ENCODE assay signal across 8 mouse cellular contexts in genomic region chr6:113890023-113890857, GRCm38 (mm10).
DNase-seq lines count a peak whose midpoint lies in the region; ATAC-seq and TF ChIP-seq lines count a peak whose summit lies in the region.

No protein-coding gene starts in this region.

- no peak overlapping the region for H3K9ac ChIP-seq in kidney, embryonic 15.5 days
- H3K9ac ChIP-seq in intestine, embryonic 16.5 days (ENCODE audit: low read depth, low read length) = no peak overlapping the region
- peak overlapping the region; percentile 73 for H3K9ac ChIP-seq in neural tube, embryonic 14.5 days (replicated peaks; ENCODE audit: low read depth, low read length)

- H3K27ac ChIP-seq in kidney, embryonic 15.5 days = no peak overlapping the region
- H3K27ac ChIP-seq in intestine, embryonic 16.5 days (ENCODE audit: low read length) = no peak overlapping the region
- H3K27ac ChIP-seq in neural tube, embryonic 14.5 days (ENCODE audit: low read depth, low read length) = peak overlapping the region; percentile 80
- no peak overlapping the region for H3K27ac ChIP-seq in gastrocnemius, adult 2 months

- H3K4me2 ChIP-seq in kidney, embryonic 15.5 days = peak overlapping the region; percentile 73
- 0 out of 2 replicates have a peak overlapping the region, but pooled peaks have one; percentile 60 for H3K4me2 ChIP-seq in intestine, embryonic 16.5 days (ENCODE audit: low read depth, low read length)
- H3K4me2 ChIP-seq in neural tube, embryonic 14.5 days (ENCODE audit: low read depth, low read length) = peak overlapping the region; percentile 95

- H3K36me3 ChIP-seq in kidney, embryonic 15.5 days = no peaks in the 10 kb centered on the region
- no peaks in the 10 kb centered on the region for H3K36me3 ChIP-seq in intestine, embryonic 16.5 days (ENCODE audit: control insufficient read depth, insufficient read depth, low read length)
- H3K36me3 ChIP-seq in neural tube, embryonic 14.5 days (ENCODE audit: control insufficient read depth, insufficient read depth, low read length) = no peaks in the 10 kb centered on the region

- 11% methylated on average over 16 of the region's 16 CpGs for WGBS in kidney, embryonic 15.5 days
- 16% methylated on average over 16 of the region's 16 CpGs for WGBS in intestine, embryonic 16.5 days
- 14% methylated on average over 16 of the region's 16 CpGs for WGBS in neural tube, embryonic 14.5 days

- peaks cover 59% of the 10 kb centered on the region for H3K27me3 ChIP-seq in kidney, embryonic 15.5 days
- H3K27me3 ChIP-seq in intestine, embryonic 16.5 days (replicated peaks; ENCODE audit: control insufficient read depth, insufficient read depth, low read length) = peaks cover 31% of the 10 kb centered on the region
- H3K27me3 ChIP-seq in neural tube, embryonic 14.5 days (ENCODE audit: control insufficient read depth, insufficient read depth, low read length) = no peaks in the 10 kb centered on the region

- H3K9me3 ChIP-seq in kidney, embryonic 15.5 days (replicated peaks) = no peaks in the 10 kb centered on the region
- no peaks in the 10 kb centered on the region for H3K9me3 ChIP-seq in intestine, embryonic 16.5 days (ENCODE audit: control insufficient read depth, low read length)
- H3K9me3 ChIP-seq in neural tube, embryonic 14.5 days (ENCODE audit: control insufficient read depth, low read length) = no peaks in the 10 kb centered on the region

- 0 out of 2 replicates have a peak, but pooled peaks have one; percentile 22 for ATAC-seq in kidney, embryonic 15.5 days (replicated peaks; ENCODE audit: low FRiP score)
- ATAC-seq in intestine, embryonic 16.5 days = no peak
- peak; percentile 15; the same call in 1 of the 2 replicates for ATAC-seq in neural tube, embryonic 14.5 days (ENCODE audit: low read depth)

- TF ChIP-seq CTCF in gastrocnemius, adult 2 months (IDR thresholded peaks at IDR 0.05) = no peak

- intact Hi-C loops in gastrocnemius, adult 2 months (cut with DNase I) = no loop called here

- no peak for DNase-seq in kidney, postnatal 10 days
- DNase-seq in cerebellum, postnatal 25 days = peak; percentile 64 to 69
- DNase-seq in gastrocnemius, adult 2 months = no peak
- DNase-seq in embryo, embryonic 10 days (ENCODE audit: low spot score) = no peak
- no peak for DNase-seq in thymus, postnatal 4 days

- peaks cover 8% of the 10 kb centered on the region for H3K4me1 ChIP-seq in kidney, embryonic 15.5 days
- H3K4me1 ChIP-seq in intestine, embryonic 16.5 days (ENCODE audit: control insufficient read depth, insufficient read depth, low read length) = no peaks in the 10 kb centered on the region
- H3K4me1 ChIP-seq in neural tube, embryonic 14.5 days (ENCODE audit: control insufficient read depth, insufficient read depth, low read length) = peaks cover 16% of the 10 kb centered on the region

- H3K4me3 ChIP-seq in kidney, embryonic 15.5 days (replicated peaks) = peak overlapping the region; percentile 44
- peak overlapping the region; percentile 3; the same call in 1 of the 2 replicates for H3K4me3 ChIP-seq in intestine, embryonic 16.5 days (ENCODE audit: low read length)
- H3K4me3 ChIP-seq in neural tube, embryonic 14.5 days (ENCODE audit: low read depth, low read length) = peak overlapping the region; percentile 50
- H3K4me3 ChIP-seq in gastrocnemius, adult 2 months = no peak overlapping the region

Comparison
In these comparisons a context has a peak if more than half of its experiments do, and no peak if none do; other contexts are left out.
1. DNase-seq: peak in cerebellum, postnatal 25 days (2 of 2); none in kidney, postnatal 10 days (single experiment), gastrocnemius, adult 2 months (single experiment), embryo, embryonic 10 days (single experiment) and thymus, postnatal 4 days (single experiment).
2. Peak in every context shown above with its lines, with median percentiles within 50 percentile points of each other: H3K4me2 ChIP-seq.